Mouse (Mus musculus): ENCODE measurements around the gene Gm4881. TPM values are rescaled to one million over a fixed set of nuclear protein-coding genes. Genes with fewer than 3 reads are reported as not detected.

Gm4881 gene
- polyA plus RNA-seq, 1 experiment from 2014 or later: not detected

- H3K4me2 ChIP-seq (replicated peaks): no peak overlapping the region
- no peaks in the 10 kb centered on the region for H3K9me3 ChIP-seq
- ATAC-seq (ENCODE audit: insufficient number of reproducible peaks, insufficient read depth, low FRiP score, low TSS enrichment): no peak
- H3K4me3 ChIP-seq: no peak overlapping the region
- no peaks in the 10 kb centered on the region for H3K36me3 ChIP-seq
- WGBS: 38% methylated on average over 2 of the region's 2 CpGs
- no peak overlapping the region for H3K9ac ChIP-seq
- peaks cover 16% of the 10 kb centered on the region; the same call in 1 of the 2 replicates for H3K4me1 ChIP-seq
- no peaks in the 10 kb centered on the region for H3K27me3 ChIP-seq
- H3K27ac ChIP-seq: no peak overlapping the region
These were observed 64.7 kb downstream of the Gm4881 start for GRCm38 (mm10) chr7:24879620-24880019.

- WGBS: 44% methylated on average over 3 of the region's 3 CpGs
- no peak for ATAC-seq (ENCODE audit: insufficient number of reproducible peaks, insufficient read depth, low FRiP score, low TSS enrichment)
These were observed 66.7 kb downstream of the Gm4881 start for GRCm38 (mm10) chr7:24877588-24877987.

More at GRCm38 (mm10) chr7:24877588-24877987, 66.7 kb downstream of the Gm4881 start:
- Histone ChIP-seq H3K27ac (no peak overlapping the region), H3K4me2 (replicated peaks) (no peak overlapping the region), H3K4me3 (no peak overlapping the region), H3K27me3 (no peaks in the 10 kb centered on the region), H3K4me1 (peaks cover 16% of the 10 kb centered on the region; the same call in 1 of the 2 replicates), H3K36me3 (no peaks in the 10 kb centered on the region), H3K9me3 (no peaks in the 10 kb centered on the region), H3K9ac (no peak overlapping the region)

Small RNA genes within 50 kb of the gene (microRNA-seq; reads per million reads assigned to microRNA genes)
- gene Mir7046 (not detected), gene Mir7047 (not detected)

Other genes with a start within 250 kb of the Gm4881 start
- gene BC049730, start 235.3 kb downstream of the Gm4881 start, polyA plus RNA-seq (2016; fragmentation: Nextera tagmentation; extraction: Ambion mirVana): not detected in 2 replicates
- gene Gm4763, start 217.6 kb downstream of the Gm4881 start, polyA plus RNA-seq (2016; fragmentation: Nextera tagmentation; extraction: Ambion mirVana): not detected in 2 replicates
- gene Cd177, start 184.2 kb downstream of the Gm4881 start, polyA plus RNA-seq (2016; fragmentation: Nextera tagmentation; extraction: Ambion mirVana): 0.37 and 0.96 TPM in 2 replicates
- 0.38 TPM in 1 of 2 replicates, not detected in the other for gene Ceacam10, start 167.3 kb downstream of the Gm4881 start, polyA plus RNA-seq (2016; fragmentation: Nextera tagmentation; extraction: Ambion mirVana)
- 17.9 and 21.4 TPM in 2 replicates for gene Gm9844, start 82.3 kb downstream of the Gm4881 start, polyA plus RNA-seq (2016; fragmentation: Nextera tagmentation; extraction: Ambion mirVana)
- gene Lypd4, start 74.6 kb downstream of the Gm4881 start, polyA plus RNA-seq (2016; fragmentation: Nextera tagmentation; extraction: Ambion mirVana): not detected in 2 replicates
- gene Dmrtc2, start 74.4 kb downstream of the Gm4881 start, polyA plus RNA-seq (2016; fragmentation: Nextera tagmentation; extraction: Ambion mirVana): not detected in 2 replicates
- gene Rps19, start 60.1 kb downstream of the Gm4881 start, polyA plus RNA-seq (2016; fragmentation: Nextera tagmentation; extraction: Ambion mirVana): 2,196 and 2,318 TPM in 2 replicates
- 0.26 and 0.61 TPM in 2 replicates for gene Cd79a, start 47.1 kb downstream of the Gm4881 start, polyA plus RNA-seq (2016; fragmentation: Nextera tagmentation; extraction: Ambion mirVana)
- gene Arhgef1, start 41.6 kb downstream of the Gm4881 start, polyA plus RNA-seq (2016; fragmentation: Nextera tagmentation; extraction: Ambion mirVana): 114 and 120 TPM in 2 replicates
- 106 and 116 TPM in 2 replicates for gene Rabac1, start 28.3 kb upstream of the Gm4881 start, polyA plus RNA-seq (2016; fragmentation: Nextera tagmentation; extraction: Ambion mirVana)
- 3.8 and 7.4 TPM in 2 replicates for gene Atp1a3, start 61.5 kb upstream of the Gm4881 start, polyA plus RNA-seq (2016; fragmentation: Nextera tagmentation; extraction: Ambion mirVana)
- gene Grik5, start 127.9 kb upstream of the Gm4881 start, polyA plus RNA-seq (2016; fragmentation: Nextera tagmentation; extraction: Ambion mirVana): 12.4 and 13.1 TPM in 2 replicates
- 38.8 and 41.5 TPM in 2 replicates for gene Zfp574, start 128.1 kb upstream of the Gm4881 start, polyA plus RNA-seq (2016; fragmentation: Nextera tagmentation; extraction: Ambion mirVana)
- gene Pou2f2, start 235.2 kb upstream of the Gm4881 start, polyA plus RNA-seq (2016; fragmentation: Nextera tagmentation; extraction: Ambion mirVana): 2.3 and 3.2 TPM in 2 replicates